Comparison of ENCODE assay signal across 9 mouse cellular contexts in the genomic region with DNA sequence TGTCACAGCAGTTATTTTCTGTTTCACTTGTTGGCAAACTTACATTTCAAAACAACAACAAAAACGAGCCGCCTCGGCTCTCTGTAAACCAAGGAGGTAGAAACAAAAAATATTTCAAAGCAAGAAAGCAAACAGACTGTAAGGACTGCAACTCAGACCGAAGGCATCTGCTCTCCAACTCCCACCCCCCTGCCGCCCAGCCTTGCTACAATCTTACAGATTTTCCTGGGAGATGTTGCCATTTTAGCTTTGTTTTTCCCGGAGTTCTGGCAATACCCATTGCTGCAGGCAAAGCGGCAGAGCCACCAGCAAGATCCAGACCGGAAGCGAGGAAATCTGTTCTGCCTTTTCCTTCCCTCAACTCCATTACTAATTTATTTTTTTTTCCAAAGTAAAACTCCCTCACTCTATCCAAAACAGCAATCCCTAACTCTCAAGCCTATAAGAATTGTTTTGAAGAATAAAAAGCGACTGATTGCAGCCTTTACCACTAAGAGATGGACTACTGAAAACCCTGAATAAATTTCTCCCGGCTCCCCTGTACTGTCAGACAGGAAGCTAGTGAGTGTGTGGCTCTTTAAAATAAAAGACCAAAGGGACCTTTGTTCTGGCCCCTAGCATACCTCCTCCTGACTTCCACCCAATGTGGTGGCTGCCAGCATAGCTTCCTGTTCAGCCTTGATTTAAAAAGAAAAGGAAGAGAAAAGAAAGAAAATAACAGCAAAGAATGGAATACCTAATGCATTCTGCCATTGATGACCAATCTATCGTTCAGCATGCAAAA.
DNase-seq lines count a peak whose midpoint lies in the region; ATAC-seq and TF ChIP-seq lines count a peak whose summit lies in the region.
"Had no signal": no experiment of that assay in that cellular context is flagged by ENCODE, and none has a peak within 500 bp of the region (broad histone marks: within the 10 kb centered on the region; RNA-seq: fewer than 3 reads in every experiment).

No protein-coding gene starts in this region.

- H3K9ac ChIP-seq in forebrain, embryonic 13.5 days: no peak overlapping the region; the same call in 1 of the 2 replicates
- peak overlapping the region; percentile 44 for H3K9ac ChIP-seq in hindbrain, embryonic 14.5 days
- peak overlapping the region; percentile 58 for H3K9ac ChIP-seq in lung, embryonic 16.5 days (ENCODE audit: low read length)

- H3K9me3 ChIP-seq in forebrain, embryonic 13.5 days (replicated peaks): no peaks in the 10 kb centered on the region
- no peaks in the 10 kb centered on the region for H3K9me3 ChIP-seq in hindbrain, embryonic 14.5 days (ENCODE audit: control insufficient read depth, low read length)
- H3K9me3 ChIP-seq in lung, embryonic 16.5 days (ENCODE audit: control insufficient read depth, low read length): no peaks in the 10 kb centered on the region

- no peaks in the 10 kb centered on the region for H3K27me3 ChIP-seq in forebrain, embryonic 13.5 days
- no peaks in the 10 kb centered on the region for H3K27me3 ChIP-seq in hindbrain, embryonic 14.5 days (ENCODE audit: control insufficient read depth, insufficient read depth, low read length)
- H3K27me3 ChIP-seq in lung, embryonic 16.5 days (ENCODE audit: control insufficient read depth, insufficient read depth, low read depth, low read length): no peaks in the 10 kb centered on the region

- no peak for TF ChIP-seq CTCF in lung, adult 2 months (IDR thresholded peaks at IDR 0.05; ENCODE audit: insufficient read depth, low read length)

- WGBS in lung, adult 2 months: 22% methylated on average over 12 of the region's 12 CpGs
- WGBS in forebrain, embryonic 13.5 days: 27% methylated on average over 12 of the region's 12 CpGs
- 32% methylated on average over 12 of the region's 12 CpGs for WGBS in hindbrain, embryonic 14.5 days
- 33% methylated on average over 12 of the region's 12 CpGs for WGBS in lung, embryonic 16.5 days

- no peak for TF ChIP-seq POLR2A in lung, adult 2 months (IDR thresholded peaks at IDR 0.05; ENCODE audit: borderline replicate concordance, extremely low read depth, low read depth, low read length)

- peak overlapping the region; percentile 45 for H3K4me2 ChIP-seq in forebrain, embryonic 13.5 days
- H3K4me2 ChIP-seq in hindbrain, embryonic 14.5 days (replicated peaks): peak overlapping the region; percentile 44
- peak overlapping the region; percentile 61 for H3K4me2 ChIP-seq in lung, embryonic 16.5 days (ENCODE audit: low read depth, low read length)

- peak; percentile 11 for DNase-seq in lung, adult 2 months
- DNase-seq in lung, postnatal 25 days (ENCODE audit: low spot score): no peak
- no peak for DNase-seq in hindbrain, embryonic 14.5 days (ENCODE audit: low spot score)
- DNase-seq in testis, postnatal 10 days (ENCODE audit: low spot score): peak; percentile 77
- no peak for DNase-seq in spleen, postnatal 10 days (ENCODE audit: low spot score in 2 of 2)
- no peak for DNase-seq in yolk sac, embryonic 10.5 days (ENCODE audit: low spot score)

- H3K4me1 ChIP-seq in lung, adult 2 months (ENCODE audit: control insufficient read depth, insufficient read depth, low read length): no peaks in the 10 kb centered on the region; the same call in 1 of the 2 replicates
- peaks cover 31% of the 10 kb centered on the region for H3K4me1 ChIP-seq in forebrain, embryonic 13.5 days
- peaks cover 12% of the 10 kb centered on the region; the same call in 1 of the 2 replicates for H3K4me1 ChIP-seq in hindbrain, embryonic 14.5 days (replicated peaks; ENCODE audit: control insufficient read depth, insufficient read depth, low read length)
- peaks cover 6% of the 10 kb centered on the region; the same call in 1 of the 2 replicates for H3K4me1 ChIP-seq in lung, embryonic 16.5 days (replicated peaks; ENCODE audit: control insufficient read depth, insufficient read depth, low read length)

- ATAC-seq in forebrain, embryonic 13.5 days: no peak; the same call in 1 of the 2 replicates
- no peak for ATAC-seq in hindbrain, embryonic 14.5 days (ENCODE audit: low FRiP score)
- no peak; the same call in 1 of the 2 replicates for ATAC-seq in lung, embryonic 16.5 days (ENCODE audit: low read depth)

- H3K27ac ChIP-seq in forebrain, embryonic 13.5 days: 0 out of 2 replicates have a peak overlapping the region, but pooled peaks have one; percentile 1
- H3K27ac ChIP-seq in hindbrain, embryonic 14.5 days: peak overlapping the region; percentile 69
- peak overlapping the region; percentile 71 for H3K27ac ChIP-seq in lung, embryonic 16.5 days (ENCODE audit: low read length)

- H3K4me3 ChIP-seq in lung, adult 2 months (replicated peaks; ENCODE audit: extremely low read depth, low read depth, low read length): peak overlapping the region; percentile 58
- peak overlapping the region; percentile 15; the same call in 1 of the 2 replicates for H3K4me3 ChIP-seq in forebrain, embryonic 13.5 days
- H3K4me3 ChIP-seq in hindbrain, embryonic 14.5 days (replicated peaks; ENCODE audit: low read length): peak overlapping the region; percentile 19; the same call in 1 of the 2 replicates
- peak overlapping the region; percentile 39 for H3K4me3 ChIP-seq in lung, embryonic 16.5 days (ENCODE audit: low read length)
- H3K4me3 ChIP-seq: myocyte had no signal

- peaks cover 7% of the 10 kb centered on the region; the same call in 1 of the 2 replicates for H3K36me3 ChIP-seq in forebrain, embryonic 13.5 days (ENCODE audit: poor library complexity, severe bottlenecking)
- no peaks in the 10 kb centered on the region for H3K36me3 ChIP-seq in hindbrain, embryonic 14.5 days (replicated peaks; ENCODE audit: control insufficient read depth, insufficient read depth)
- H3K36me3 ChIP-seq in lung, embryonic 16.5 days (ENCODE audit: control insufficient read depth, insufficient read depth, low read length): no peaks in the 10 kb centered on the region

Comparison
In these comparisons a context has a peak if more than half of its experiments do, and no peak if none do; other contexts are left out.
1. DNase-seq: peak in lung, adult 2 months (single experiment) and testis, postnatal 10 days (single experiment); none in lung, postnatal 25 days (single experiment), hindbrain, embryonic 14.5 days (single experiment), spleen, postnatal 10 days (0 of 2) and yolk sac, embryonic 10.5 days (single experiment).
2. H3K27ac ChIP-seq: peak in every context shown above with its lines; median percentile 71 in lung, embryonic 16.5 days; 69 in hindbrain, embryonic 14.5 days; 1 in forebrain, embryonic 13.5 days.
3. Peak in every context shown above with its lines, with median percentiles within 50 percentile points of each other: H3K4me3 ChIP-seq and H3K4me2 ChIP-seq.